Mouse (Mus musculus) adipocyte (in vitro differentiated cells): Measurements from ENCODE around the gene Fdxr.

Experiments used
- DNase-seq: peaks from one replicate; pipeline ENCODE4 v3.0.0-alpha.2; 2016; ENCODE audit warnings: low spot score

Gene Fdxr

GRCm38 (mm10) chr11:115289885-115290284 lies 13.0 kb upstream of the Fdxr start:
- no peak for DNase-seq

DNA sequence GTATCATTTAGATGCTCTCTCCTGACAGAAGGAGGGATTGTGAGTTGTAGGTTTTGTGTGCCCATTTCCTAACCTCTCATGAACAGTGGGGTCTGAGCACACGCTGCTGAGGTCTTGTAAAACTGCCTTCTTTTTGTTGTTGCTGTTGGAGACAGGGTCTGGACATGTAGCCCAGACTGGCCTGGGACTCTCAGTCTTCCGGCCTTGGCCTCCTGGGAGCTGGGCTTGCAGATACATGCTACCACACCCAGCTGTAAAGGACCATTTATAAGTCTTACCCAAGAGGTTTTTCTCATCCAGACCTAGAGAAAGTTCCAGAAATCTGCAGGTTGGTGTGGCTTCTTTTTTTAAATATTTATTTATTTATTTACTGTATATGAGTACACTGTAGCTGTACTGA lies 11.5 kb upstream of the Fdxr start:
- no peak for DNase-seq

DNA sequence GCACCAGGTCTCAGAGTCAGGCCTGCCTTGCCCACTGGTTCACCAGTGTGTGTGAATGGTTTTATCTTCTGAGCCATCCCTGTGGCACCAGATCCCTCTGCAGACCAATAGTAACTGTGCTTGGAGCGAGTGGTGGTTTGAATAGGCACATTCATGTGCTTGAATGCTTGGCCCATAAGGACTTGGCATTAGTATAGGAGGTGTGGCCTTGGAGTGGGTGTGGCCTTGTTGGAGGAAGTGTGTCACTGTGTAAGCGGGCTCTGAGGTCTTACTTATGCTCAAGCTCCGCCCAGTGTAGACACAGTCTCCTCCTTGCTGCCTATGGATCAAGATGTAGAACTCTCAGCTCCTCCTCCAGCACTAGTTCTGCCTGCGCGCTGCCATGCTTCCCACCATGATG lies 10.5 kb upstream of the Fdxr start:
- no peak for DNase-seq

DNA sequence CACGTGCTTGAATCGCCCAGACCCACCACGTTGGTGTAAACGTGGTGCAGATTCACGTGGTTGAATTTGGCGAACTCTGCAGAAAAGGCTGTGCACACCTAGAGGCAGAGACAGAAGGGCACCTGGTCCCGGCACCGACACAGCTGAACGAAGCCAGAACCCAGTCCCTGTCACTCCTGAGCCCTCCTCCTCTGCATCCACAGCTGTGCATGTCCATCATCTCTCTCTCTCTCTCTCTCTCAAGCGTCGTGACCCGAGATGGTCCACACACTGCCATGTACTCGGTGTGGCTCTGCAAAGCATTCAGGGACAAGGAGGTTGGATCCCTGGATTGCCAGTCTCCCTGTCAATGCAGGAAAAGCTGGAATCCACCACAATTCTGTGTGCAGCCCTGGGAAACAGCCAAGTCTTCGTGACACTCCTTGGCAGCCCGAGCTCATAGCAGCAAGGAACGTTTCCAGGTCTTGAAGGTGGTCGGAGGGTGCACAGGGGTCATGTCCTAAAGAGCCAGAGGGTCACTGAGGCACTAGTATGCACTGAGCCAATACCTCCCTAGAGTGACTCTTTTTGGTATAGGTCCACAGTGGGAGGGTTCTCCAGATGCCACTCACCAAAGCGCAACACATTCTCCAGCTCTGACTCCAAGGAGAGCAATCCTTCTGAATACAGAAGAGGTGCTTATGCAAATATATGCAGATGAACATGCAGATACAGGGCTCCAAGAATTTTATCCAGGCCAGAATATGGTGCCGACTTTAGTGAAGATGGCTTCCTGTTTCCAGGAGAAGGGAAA lies 9.5 kb upstream of the Fdxr start:
- DNase-seq, result peak; percentile 25

DNA sequence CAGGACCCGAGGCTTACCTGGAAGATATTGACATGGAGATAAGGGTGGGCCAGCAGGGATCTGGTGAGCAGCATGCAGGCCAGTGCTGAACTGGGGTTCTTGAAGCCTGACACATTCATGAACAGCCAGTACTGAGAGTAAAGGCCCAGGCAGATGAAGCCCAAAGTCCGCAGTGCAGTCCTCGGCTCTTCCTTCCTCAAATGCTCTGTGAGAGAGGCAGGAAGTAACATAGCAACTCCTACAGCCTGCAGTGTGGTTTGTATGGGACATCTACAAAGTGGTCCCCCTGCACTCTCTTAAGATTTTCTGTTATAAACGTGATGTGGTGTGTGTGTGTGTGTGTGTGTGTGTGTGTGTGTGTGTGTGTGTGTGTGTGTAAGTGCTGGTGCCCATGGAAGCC lies 8.4 kb upstream of the Fdxr start:
- no peak for DNase-seq

DNA sequence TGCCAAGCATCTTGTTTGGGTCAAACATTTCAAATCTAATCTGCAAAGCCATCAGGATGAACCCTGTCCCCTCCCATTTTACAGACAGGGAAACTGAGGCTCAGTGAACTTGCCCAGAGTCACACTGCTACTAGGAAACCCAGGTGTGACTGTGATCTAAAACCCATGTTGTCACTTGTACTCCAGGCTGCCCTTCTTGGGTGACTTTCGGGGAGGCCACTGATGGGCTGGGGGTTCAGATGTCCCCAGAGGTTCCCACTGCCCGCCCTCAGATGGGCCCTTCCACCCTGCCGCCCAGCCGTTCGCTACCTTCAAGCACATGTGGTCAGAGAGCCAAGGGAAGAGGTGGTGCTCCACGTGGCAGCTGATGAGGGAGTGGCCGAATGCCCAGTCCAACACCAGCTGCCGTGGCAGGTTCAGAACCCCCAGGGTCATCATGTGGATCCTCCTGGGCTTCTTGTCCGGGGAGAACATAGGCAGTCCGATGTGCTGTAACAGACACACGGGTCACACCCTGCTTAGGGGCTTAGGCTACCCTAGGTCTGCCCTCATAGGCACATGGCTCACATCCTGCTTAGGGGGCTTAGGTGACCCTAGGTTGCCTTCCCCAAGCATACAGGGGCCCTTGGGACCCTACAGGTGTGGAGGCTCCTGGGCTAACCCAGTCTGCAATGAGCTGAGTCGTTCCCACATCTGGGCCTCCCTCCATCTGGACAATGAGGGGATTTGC lies 7.2 kb upstream of the Fdxr start:
- DNase-seq, result no peak

DNA sequence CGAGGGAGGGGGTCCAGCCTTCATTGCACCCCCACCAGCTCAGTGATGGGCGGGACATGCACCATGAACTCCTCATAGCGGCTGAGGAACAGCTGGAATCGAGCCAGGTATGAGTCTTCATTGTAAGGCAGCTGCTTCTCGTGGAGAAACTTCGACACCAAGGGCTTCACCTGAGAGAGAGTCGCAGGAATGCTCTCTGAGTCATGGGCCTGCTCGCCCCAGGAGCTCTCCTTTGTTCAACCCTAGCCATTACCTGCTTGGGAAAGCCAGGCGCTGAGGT lies 6.6 kb upstream of the Fdxr start:
- DNase-seq, result no peak

DNA sequence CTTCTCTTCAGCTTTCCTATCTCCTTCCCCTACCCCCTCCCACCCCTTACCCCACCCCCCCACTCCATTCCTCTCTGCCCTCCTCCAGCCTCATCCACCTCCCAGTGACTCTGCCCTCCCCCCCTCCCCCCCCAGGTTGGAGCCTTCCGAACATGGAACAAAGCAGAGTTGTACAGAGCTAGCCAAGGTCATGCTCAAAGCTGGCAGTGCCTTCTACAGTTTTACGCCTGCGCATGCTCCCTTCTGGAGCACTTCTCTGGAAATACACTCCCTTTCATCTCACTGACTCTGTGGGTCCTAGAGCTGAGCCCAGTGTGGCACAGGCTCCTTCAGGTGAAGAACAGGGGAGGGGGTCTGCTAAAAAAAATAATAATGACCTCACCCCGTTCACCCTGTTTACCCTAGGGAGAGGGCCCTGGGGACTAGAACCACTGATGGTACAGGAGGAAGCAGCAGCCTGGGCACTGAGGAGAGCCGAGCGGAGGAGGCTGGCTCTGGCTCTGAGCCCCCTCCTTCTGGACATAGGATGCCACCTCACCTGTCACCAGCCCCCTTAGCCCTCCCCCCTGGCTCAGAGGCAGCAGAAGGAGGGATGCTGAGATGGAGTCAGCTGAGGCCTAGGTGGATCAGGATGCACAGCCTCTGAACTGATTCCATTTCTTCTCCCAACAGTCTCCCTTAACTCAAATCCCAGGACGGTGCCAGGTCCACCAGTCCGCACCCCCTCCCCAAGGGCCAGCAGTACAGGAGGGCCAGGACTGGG lies 6.1 kb upstream of the Fdxr start:
- DNase-seq, result no peak

DNA sequence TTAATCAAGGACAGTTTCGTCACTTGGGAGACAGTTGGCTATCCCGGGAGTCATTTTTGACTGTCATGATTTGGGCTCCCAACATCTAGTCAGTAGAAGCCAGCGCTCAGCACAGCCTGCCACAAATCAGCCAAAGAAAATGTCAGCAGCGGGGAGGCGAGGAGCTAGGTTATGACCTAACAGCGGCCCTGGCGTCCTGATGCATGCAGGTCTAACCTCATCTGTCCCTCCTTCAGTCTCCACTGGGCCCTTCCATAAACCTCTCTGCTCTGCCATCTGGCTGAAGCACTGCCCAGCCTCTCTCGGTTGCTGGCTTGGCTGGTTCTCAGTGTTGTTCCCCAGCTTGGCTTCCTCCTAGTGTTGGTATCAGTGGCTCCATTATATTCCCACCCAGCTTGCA lies 5.4 kb upstream of the Fdxr start:
- peak; percentile 37 for DNase-seq

GRCm38 (mm10) chr11:115279726-115280125 lies 2.9 kb upstream of the Fdxr start:
- DNase-seq, result no peak

DNA sequence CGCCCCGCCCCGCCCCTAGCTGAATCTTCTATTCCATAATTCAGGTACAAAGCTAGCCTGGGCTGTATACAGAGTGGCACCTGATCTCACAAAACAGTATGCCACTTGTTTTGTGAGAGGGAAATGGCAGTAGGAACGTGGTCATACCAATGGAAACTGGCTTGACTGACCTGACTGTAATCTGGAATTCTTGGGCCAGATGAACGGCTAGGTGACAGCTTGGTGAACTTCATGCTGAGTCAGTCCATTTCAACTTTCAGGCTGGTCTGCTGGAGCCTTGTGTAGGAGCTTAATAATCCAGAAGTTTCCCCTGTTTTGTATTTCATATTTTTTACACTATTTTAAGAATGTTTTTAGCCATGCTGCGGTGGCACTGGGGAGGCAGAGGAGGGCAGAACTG lies 1.3 kb upstream of the Fdxr start:
- no peak for DNase-seq

DNA sequence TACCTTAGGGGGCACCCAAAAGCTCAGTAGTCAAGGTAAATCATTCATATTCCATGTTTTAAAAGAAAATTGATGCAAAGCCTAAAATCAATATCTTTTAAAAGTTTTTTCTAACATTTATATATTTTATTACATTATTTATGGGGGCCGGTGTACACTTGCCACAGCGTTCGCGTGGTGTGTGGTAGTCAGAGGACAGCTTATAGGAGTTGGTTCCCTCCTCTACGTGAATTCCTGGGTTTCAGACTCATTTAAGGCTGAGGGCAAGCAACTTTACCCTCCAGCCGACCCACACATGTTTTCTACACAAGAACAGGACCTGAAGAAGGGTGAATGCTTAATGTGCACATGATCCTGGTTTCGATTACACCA lies 740 bp upstream of the Fdxr start:
- DNase-seq, result peak; percentile 20

- no peak for DNase-seq
Measured at GRCm38 (mm10) chr11:115275954-115276353, 896 bp downstream of the Fdxr start.

DNA sequence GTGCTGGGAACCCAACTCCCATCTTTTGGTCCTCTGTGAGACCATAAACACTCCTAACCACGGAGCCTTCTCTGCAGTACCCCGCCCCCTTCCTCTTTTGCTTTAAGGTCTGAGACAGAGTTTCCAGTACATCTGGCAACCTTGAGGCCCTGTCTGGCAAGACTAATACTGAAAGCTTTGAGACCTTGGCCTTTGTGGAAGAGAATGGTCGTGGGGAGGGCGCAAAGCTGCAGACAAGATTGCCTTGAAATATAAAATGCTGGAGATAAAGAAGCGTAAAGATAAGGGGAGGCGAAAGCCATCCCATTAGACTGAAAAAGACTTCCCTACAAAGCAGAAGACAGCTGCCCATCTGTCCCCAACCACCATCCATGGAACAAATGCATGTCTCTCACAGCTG lies 1.3 kb downstream of the Fdxr start:
- DNase-seq, result no peak

DNA sequence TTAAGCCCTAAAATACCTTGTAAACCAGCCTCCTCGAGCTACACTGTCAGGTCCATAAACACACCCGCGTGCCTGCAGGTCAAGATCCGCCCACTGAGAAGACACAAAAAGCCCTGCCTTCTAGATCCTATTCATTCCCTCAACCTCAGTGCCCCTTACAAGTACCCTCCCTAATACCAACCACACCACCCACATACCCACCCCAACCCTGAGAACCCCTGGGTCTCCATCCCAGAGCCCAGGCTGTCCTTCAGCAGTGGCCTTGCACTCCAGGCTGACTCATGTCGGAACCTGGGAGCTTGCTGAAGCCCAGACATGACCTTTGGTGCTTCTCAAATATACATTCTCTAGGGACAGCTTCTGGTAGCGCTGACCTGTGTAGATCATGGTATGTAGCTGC lies 2.1 kb downstream of the Fdxr start:
- no peak for DNase-seq

DNA sequence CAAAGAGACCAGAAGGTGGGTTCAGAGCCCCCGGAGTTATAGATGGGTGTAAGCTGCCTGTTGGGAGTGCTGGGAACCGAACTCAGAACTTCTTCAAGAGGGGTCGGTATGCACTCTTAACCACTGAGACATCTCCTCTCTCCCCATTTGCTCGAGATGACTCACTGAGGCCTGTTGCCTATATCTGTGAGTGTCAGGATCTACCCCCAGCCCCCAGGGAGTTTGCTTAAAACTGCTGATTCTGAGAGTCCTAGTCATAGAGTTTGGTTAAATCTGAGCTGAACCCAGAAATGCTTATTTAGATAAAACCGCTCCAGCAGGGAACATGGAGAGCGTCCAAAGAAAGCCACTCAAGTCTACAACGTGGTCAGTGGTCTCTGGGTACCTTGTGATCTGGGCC lies 2.7 kb downstream of the Fdxr start:
- DNase-seq, result no peak

DNA sequence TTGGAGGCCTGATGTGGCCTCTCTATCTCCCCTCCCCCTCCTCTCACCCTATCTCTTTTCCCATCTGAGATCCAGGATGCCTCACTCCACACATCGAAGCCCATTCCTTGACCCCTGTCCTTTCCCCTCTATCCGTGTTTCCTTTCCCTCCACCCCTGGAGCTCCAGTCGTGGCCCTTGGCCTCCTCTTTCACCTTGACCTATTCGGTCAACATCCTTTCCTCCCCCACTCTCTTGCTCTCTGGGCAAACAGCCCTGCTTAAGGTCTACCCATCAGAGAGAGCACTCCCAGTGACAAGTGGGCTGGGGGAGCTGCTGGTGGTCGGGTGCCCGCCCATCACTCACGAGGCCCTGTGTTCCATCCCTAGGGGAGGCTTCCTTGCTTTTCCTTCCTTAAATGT lies 3.1 kb downstream of the Fdxr start:
- DNase-seq, result no peak

GRCm38 (mm10) chr11:115272894-115273498 lies 3.9 kb downstream of the Fdxr start:
- no peak for DNase-seq

DNA sequence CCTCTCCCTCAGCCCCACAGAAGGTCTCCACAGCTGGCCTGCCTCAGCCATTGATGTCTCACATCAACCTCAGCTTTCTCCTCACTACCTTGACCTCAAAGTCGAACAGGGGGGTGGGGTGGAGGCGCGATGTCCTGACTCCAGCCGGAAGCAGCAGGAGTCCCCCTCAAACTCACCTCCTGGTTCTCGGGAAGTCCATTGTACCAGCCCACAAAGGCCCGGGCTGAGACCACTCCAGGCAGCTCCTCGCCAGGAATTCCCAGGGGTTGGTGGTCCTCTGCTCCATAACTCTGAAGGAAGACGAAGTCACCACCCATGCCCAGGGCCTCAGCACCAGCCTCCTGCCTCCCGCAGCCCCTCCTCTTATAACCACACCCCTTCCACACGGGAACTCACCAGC lies 5.4 kb downstream of the Fdxr start:
- DNase-seq, result no peak

DNA sequence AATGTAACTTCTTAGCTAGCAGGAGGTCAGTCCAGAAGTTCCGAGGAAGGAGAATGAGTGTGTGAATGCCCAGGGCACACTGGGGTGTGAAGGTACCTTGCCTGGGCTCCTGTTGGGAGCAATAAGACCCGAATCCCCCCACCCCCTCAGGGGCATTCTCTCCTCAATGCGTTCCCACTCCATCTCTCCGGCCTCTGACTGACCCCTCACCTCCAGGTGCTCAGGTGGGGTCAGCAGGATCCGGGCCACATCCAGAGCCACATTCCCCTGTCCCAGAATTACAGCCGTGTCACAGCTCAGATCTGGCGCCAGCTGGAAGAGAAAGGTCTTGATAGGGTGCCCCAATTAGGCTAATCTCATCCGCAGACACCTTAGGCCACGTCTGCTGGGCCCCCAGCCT lies 5.8 kb downstream of the Fdxr start:
- DNase-seq, result no peak

DNA sequence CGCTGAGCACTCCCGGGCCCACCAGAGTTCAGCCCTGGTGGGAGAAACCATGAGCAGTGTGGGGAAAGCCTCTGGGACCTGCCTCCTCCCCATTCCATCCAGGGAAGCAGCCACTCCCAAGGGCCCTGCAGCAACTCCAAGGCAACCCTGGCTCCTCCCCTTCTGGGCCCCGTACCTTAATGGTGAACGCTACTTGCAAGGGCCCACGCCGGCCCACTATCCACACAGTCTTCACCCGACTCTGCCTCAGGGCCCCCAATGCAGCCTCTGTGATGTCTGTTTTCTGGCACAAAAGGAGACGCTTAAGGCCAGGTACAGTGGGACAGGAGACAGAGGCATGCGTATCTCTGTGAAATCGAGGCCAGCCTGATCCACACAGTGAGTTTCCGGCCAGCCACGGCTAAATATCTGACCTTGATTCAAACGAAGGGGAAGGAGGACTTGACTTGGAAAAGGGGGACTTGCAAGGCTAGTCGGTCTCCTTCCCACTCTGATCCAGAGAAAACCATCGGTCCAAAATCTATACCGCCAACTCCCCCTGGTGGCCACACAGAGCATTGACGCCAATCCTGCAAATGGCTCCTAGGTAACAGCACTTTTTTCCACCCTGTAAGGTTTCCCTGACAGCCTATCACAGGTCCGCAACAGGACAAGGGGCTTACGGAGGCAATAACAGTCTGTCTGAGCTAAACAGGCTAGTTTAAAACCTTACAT lies 6.5 kb downstream of the Fdxr start:
- DNase-seq, result peak; percentile 77

GRCm38 (mm10) chr11:115269330-115270066 lies 7.4 kb downstream of the Fdxr start:
- no peak for DNase-seq
